Mouse (Mus musculus): ENCODE results near the gene Mecom.
"Not testable (repeated sequence)": the region's sequence is repeated elsewhere in the genome, so short reads cannot be mapped to it uniquely, and the experiment has no call there.

Mecom gene

DNA sequence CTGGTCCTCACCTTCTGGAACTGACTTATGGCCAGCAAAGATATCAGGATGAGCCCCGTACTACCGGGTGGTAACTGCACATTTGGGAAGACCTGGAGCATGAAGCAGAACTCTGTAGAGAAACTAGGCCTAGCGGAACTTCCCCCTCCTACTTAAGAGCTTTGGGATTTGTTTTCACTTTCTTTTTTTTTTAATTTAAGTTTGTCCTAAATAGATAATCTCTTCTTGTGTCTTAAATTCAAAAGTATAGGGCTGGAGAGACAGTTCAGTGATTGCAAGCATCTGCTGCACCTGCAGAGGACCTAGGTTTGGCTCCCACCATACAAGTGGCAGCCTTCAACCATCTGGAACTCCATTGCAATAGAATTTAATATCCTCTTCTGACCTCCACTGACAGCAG lies at the start of gene Mecom:
Gene Mecom, minus strand, starts transcription at position 101 of the 400 bp plus-strand sequence.
- no peak for DNase-seq (ENCODE audit: low spot score)

DNA sequence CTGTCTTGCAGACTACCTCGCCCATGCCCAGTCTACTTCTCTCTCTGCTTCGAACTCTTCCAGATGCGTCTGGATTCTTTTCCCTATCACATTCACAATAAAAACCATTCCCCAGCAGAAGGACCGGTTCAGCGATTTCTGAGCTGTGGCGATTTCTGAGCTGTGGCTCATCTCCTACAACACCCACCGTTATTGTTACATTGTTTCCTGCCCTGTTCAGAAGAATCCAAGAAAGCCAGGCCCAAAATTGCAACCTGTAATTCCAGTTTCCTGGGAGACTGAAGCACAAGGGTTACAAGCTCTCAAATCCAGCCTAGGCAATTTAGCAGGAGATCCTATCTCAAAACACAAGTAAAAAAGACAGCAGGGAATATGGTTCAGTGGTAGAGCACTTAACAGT lies 49.5 kb upstream of the Mecom start:
- no peak for DNase-seq (ENCODE audit: low spot score)

DNA sequence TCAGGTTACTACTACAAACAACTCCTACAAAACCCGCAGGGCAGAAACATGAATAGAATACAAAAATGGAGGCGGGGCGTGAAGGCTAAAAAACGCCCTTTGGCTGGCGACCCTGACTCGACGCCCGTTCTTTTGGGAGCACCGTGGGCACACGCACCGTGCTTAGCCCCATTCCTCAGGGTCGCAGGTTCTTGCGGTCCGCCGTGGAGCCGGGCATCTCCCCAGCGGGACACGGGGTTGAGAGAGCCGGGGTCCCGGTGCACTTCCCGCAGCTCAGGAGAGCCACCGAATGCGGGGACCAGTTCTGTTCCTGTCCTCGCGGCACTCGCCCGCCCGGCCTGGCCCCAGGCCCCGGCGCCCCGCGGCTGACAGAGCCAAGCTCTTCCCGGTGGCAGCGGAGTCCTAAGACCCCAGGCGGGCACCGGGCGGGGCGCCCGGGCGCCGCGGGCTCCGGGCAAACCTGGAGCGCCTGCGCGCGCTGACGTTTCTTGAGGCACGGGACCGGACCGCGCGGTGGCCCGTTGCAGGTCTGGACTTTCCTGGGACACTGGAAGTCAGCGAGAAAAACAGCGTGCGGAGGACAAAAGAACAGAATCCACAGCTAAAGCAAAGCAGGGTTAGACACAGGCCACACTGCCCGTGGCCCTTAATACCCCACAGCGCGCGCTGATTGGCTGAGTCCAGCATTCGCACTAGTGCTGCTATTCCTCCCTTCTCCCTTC lies 47.5 kb upstream of the Mecom start:
- DNase-seq (ENCODE audit: low spot score) = no peak

DNA sequence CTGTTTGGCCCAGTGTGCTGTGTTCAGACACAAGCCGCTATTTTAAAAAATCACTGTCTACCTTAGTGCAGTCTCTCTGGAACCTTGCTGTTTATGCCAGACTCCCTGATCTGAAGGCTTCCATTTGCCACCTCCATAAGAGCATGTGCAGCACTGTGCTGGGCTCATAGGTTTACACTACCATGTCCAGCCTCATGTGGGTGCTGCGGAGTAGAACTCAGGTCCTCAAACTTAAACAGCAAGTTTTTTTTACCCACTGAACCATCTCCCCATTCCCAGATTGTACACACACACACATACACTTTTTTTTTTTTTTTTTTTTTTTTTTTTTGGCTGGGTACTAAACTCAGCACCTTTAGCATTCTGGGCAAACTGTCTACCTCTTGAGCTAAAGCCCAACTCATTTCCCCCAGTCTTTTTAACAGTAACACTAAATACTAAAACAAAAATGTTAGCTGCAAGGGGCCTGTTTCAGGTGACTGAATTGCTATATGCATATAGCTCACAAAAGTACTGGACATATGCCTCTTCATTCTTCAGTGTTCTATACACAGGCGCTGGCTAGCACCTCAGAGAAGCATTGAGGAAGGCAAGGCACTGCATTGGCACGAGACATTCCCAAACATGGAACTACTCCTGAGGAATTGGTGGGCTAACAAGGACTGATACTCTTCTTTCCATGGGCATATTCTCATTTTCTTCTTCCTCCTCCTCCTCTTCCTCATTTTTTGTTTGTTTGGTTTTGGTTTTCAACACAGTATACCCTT lies 46.1 kb upstream of the Mecom start:
- DNase-seq (ENCODE audit: low spot score) = no peak

DNA sequence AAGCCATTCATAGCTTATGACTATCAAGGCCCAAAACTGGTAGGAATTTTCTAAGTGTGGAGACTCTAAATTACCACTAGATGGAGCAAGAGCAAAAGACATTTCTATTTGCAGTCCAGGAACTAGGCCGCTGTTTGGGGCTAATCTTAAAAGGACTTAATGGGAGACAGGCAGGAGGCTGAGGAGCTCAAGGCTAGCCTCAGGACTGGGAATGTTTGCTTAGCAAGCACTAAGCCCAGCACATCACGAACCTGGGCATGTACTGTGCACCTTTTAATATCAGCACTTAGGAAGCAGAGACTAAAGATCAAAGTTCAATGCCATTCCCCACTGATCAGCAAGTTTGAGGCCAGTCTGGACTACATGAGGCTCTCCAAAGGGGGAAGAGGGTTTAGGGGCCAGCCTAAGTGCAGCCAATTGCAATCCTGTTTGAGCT lies 44.6 kb upstream of the Mecom start:
- DNase-seq (ENCODE audit: low spot score) = no peak

DNA sequence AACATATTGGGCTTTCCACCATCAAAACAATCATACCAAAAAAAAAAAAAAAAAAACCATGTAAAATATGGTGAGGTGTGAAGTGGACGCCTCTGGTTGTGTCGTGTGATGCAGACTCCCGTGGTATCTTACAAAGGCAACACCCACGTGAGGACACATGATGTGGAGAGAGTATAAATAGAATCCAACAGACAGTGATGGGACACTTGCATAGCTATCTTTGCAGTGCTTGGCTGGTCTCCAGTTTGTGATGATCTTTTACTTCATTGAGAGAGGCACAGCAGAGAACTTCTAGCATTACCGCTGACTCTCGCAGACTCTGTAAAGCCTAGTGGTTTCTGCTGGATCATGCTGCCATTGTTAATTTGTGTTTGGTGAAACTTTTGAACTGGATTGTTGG lies 41.1 kb upstream of the Mecom start:
- no peak for DNase-seq (ENCODE audit: low spot score)

DNA sequence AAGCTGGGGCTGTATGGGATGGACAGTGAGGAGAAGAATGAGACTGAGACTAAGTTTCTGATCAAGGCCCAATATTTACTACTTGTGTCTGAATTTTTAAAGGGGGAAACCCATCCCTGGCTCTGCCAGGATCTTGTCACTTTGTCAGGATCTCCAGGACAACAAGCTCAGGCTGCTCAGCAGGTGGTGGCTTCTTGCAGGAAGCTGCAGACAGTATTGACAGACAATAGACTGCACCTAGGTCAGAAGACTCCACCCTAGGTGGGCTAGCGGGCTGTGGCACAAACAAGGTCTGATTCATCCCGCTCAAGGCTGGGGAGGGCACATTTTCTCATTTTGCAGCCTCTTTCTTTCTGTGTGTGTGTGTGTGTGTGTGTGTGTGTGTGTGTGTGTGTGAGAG lies 25.7 kb upstream of the Mecom start:
- no peak for DNase-seq (ENCODE audit: low spot score)

DNA sequence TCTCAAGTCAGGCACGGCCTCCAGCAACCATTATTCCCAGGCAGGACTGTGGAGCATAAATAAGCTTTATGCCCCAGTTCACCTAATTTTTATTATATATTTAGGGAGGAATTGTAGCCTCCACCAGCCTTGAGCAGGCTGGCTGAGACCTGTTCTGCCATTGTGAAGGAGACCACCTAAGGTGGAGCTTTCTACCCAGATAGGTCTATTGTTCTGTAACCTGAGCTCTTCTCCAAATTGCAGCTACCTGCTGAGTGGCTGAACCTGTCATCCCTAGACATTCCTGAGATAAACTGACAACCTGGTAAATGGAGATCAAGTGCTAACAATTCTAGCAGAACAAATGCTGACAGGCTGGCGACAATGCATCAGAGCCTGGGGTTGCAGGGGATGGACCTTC lies 18.5 kb upstream of the Mecom start:
- DNase-seq (ENCODE audit: low spot score) = not testable (repeated sequence)

DNA sequence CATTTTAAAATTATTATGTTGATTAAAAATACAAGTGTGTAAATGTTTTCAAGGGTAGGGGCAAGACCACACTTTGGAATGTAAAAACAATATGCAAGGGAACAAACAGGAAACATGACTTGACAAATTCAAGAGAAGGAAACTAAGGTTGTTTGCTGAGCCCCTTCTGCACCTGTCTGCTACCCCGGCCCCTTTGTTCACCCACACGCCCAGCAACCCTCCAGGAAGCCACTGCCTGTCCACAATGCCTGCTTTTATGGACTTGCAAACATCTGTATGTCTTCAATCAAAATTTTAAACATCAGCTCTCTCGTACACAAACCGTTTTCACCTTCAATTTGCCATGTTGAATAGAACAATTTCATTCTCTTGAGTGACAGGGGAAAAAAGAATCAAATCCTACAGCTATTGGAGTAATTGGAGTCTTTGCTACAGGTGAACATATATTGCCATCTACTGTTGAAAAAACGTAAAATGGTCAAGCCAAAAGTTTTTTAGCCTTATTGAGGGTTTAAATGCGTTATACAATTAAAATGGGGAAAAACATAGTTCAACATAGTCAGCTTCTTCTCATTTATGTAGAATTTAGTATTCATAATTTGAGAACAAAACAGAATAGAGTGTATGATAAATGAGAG lies 13.0 kb upstream of the Mecom start:
- DNase-seq (ENCODE audit: low spot score) = no peak

DNA sequence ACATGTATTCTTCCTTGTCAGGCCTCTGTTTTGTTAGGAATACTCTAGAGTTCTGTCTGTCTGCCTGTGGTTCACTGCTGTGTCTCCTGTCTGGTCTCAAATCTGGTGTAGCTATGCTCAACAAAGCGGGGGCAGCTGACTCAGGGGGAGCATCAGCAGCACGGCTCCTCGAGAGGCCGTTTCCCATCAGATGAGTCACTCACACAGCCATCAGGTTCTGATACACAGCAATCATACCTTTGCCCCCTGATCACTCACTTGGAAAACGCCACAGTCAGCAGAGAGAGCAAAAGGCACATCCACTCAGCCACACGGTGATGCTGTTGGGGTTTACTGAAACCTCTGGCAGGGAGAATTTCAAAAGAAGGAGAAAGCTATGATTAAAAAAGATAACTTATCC lies 5.9 kb upstream of the Mecom start:
- no peak for DNase-seq (ENCODE audit: low spot score)

DNA sequence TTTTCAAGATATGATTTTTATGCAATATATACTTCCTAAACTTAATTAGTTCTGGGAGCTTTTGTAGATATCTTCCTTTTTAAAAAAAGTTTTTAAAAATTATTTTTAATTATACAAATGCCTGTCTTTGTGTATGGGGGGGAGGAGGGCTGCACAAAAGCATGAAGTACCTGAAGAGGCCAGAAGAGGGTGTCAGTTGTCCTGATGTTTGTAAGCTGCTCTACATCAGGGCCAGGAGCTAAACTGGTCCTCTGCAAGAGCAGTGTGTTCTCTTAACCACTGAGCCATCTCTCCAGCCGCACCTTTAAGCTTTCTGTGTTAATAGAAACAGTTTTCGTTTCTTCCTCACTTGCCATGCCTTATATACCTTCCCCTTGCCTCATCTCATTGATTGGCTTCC lies 2.4 kb upstream of the Mecom start:
- no peak for DNase-seq (ENCODE audit: low spot score)

DNA sequence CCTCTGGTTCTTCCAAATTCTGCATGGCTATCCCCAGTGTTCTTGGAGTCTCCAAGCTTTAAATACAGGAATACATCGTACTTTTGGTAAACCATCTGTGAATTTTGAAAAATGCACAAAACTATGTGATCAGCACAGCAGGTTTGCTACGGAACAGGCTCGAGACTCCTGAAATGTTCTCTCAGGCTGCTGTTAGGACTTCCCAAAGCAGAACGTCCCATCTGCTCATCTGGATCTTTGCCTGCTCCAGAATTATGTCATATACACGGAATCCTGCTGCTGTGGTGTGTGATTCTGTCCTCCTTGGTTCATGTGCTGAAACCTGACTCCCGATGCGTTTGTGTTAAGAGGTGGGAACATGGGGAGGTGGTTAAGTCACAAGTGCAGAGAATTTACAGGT lies 1.1 kb upstream of the Mecom start:
- no peak for DNase-seq (ENCODE audit: low spot score)

DNA sequence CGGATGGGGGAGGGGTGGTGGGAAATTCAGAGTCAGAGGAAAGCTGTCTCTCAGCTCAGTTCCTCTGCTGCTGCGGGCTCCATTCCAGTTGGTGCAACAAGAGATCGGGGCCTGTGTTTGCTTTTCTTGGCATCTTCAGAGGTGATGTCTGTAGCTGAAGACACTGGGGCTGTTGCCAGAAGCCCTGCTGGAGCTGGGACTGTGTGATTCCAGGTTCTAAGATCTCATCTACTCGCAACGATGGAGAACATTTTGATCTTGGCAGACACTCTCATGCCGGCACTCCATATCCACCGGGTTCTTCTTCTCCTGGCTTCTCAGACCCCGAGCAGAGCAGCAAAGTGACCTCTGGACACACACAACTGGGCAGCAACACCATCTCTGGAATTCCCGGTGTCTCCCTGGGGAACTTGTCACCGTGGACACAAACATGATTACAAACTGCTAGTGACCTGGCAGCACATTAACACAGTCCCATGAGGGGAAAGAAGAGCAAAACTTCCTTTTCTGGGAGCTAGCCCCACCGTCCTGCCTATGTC lies 908 bp downstream of the Mecom start:
- no peak for DNase-seq (ENCODE audit: low spot score)

DNA sequence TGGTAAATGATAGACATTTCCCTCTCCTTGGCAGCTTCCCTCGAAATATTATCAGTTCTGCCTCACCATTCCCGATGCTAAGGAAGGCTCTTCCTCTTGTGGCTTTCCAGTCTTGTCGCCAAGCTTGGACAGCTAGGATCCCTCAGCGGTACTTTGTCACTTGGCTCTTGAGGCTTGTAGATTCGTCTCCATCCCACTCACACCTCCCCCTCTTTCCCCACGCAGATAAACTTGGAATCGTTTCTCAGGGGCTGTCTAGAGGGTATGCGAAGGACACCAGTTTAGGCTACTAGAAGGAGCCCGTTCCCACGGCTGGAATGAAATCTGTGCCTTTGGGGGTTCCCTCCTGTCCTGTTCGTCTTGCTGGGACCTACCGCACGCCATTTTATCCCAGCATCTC lies 1.4 kb downstream of the Mecom start:
- no peak for DNase-seq (ENCODE audit: low spot score)

DNA sequence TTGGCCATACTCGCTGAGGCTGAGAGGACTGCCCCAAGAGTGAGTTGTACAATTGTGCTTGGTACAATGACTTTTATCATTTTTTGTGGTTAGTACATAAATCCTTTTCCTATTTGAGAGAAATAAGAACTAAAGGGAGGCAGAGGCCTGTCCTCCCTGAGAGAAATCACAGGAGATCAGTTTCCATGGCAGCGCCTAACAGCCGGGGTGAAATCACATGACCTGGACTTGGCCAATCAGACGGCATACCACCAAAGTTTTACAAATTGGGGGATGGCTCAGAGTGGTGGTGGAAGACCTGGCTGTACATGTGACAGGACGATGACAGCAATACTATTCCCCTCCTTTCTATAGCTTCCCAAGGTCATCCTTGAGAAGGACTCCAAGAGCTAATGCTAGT lies 2.6 kb downstream of the Mecom start:
- no peak for DNase-seq (ENCODE audit: low spot score)

DNA sequence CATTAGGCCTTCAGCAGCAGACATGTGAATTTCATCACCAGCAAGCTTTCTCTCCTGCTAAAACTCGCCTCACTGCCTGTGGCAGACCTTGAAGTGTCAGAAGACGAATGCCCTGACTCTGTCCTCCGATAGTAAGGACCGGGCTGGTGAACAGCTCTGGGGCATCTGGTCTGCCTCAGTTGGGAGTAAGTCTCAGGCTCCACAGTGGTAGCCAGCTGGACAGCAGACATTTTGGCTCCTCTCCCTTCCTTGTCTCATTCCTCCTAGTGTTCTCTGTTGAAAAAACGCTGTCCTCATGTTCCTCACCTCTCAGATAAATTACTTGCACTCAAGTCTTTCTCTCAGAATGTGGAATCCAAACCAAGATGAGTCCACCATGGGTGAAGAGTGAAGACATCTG lies 3.5 kb downstream of the Mecom start:
- no peak for DNase-seq (ENCODE audit: low spot score)

DNA sequence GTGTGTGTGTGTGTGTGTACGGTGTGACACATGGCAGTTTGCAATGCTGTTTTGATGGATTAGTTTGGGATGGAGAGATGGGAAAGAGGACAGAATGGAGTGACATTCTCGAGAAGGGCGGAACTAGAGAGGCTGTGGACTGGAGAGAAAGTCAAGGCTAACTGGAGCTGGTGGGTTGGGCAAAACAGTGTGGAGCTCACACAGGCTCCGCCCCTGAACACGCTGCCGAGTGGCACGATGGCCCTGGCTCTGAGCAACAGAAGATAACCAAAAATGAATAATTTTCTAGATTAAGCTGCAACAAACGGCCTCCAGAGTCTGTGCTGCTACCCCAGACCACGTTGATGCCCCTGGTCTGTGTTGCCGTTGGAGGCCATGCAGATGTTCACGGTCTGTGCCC lies 12.0 kb downstream of the Mecom start:
- no peak for DNase-seq (ENCODE audit: low spot score)

DNA sequence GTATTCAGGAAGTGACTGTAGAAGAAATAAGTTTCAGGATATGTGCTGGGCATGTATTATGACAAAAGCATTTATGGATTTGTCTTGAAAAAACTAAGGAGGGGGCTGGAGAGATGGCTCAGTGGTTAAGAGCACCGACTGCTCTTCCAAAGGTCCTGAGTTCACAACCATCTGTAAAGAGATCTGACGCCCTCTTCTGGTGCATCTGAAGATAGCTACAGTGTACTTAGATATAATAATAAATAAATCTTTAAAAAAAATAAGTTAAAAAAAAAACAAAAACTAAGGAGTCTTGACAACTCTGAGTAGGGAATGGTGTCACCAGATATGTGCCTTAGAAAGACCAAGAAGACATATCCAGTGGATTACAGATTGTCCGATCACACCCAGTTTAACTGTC lies 27.1 kb downstream of the Mecom start:
- DNase-seq (ENCODE audit: low spot score) = not testable (repeated sequence)

DNA sequence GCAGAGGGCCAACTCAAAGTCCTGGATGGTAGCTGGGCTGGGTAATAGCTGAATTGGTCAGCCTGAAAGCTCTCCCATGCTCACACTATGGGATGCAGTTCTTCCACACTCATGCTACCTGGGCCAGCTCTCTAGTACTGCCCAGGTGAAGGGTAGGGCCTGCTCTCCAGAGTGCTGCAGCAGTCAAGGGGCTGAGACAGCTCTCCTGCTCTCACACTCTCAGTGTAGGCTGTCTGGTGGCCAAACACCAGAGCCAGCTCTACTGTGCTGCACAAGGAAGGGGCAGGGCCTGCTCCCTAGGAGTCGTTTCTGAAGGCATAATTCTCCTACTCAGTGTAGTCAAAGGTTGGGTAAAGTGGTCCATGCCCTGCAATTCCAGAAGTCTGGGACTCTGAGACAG lies 28.4 kb downstream of the Mecom start:
- DNase-seq (ENCODE audit: low spot score) = no peak

DNA sequence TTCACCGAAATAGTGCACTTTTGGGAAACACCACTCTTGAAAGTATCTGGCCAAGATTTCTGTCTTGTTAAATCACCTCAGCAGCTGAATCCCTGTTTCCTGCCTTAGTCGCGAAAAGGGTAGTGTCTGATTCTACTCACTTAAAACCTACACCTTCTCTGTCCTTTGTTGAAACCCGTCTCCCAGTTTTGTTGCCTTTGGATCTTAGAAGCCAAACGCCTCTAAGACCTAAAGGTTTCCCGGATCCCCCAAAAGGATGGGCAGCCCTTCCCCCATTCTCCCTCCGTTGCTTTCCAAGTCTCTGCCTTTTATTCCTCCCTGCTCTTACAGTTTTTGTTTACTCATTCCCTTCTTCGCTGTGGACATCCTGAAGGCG lies 32.0 kb downstream of the Mecom start:
- DNase-seq (ENCODE audit: low spot score) = no peak

DNA sequence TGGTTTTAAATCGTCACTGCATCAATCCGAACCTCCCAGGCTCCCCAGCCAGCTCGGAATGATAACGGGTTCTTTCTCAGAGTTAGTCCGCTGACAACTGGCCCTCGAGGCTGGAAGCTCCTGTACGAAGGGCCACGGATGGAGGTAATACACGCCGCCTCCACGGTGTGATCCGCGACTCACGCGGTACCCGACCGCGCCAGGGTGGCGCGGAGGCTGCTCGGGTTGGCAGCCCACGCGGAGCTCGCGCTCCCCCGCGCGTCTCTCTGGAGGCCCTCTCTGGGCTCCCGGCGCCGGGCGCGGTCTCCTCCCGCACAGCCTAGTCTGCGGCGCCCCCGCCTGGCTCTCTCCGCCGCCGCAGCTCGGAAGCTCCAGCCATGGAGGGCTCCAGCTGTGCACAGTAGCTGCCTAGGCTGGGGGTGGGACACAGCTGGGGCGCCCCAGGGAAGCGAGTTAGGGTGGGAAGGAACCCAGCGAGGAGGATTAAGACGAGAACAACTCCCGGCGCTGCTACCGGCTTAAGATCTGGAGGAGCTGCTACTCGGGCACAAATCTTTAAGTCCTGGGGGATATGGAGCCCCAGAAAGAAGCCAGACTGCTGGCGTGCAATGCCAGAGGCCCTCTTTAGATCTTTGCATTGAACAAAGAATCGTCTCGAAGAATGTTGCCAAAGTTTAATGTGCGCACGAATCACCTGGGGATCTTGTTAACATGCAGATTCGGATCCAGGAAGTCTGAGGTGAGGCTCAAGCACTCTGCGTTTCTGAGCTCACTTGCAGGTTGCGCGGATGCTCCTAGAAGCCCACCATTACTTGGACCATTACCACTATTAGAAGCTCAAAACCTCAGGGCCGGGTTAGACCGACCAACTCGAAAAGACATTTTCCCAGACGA lies 32.7 kb downstream of the Mecom start:
- DNase-seq (ENCODE audit: low spot score) = no peak
